Mouse (Mus musculus): ENCODE results near the gene Nphs1. TPM values are rescaled to one million over a fixed set of nuclear protein-coding genes. Genes with fewer than 3 reads are reported as not detected.

The Nphs1 gene
- polyA plus RNA-seq, 1 experiment from 2014 or later: 0.54 TPM

DNA sequence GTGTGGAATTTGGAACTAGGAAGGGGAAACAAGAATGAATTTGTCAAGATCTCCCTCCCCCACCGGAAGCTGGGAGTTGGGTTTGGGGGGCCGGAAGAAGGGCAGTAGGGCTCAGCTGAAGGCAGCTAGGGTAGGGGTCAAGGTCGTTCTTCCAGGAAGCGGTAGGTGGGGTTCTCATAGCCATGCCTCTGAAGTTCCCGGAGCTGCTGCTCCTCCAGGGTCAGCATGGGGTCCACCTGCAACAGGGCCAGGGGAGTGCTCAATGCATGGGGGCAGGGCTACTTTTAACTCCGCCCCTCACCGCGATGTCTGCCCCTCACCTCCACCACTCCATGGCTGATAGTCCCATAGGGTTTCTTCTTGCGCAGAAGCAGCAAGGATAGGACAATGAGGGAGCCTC lies 23.0 kb upstream of the Nphs1 start:
- H3K9ac ChIP-seq: no peak overlapping the region
- H3K27ac ChIP-seq: no peak overlapping the region
- H3K36me3 ChIP-seq (replicated peaks; ENCODE audit: control insufficient read depth, insufficient read depth): peaks cover 74% of the 10 kb centered on the region
- H3K9me3 ChIP-seq (ENCODE audit: control insufficient read depth, low read length): no peaks in the 10 kb centered on the region
- ATAC-seq (ENCODE audit: low FRiP score) (no peak), DNase-seq (ENCODE audit: low spot score) (no peak)
- H3K4me2 ChIP-seq (replicated peaks): no peak overlapping the region
- 38% methylated on average over 9 of the region's 9 CpGs for WGBS
- no peaks in the 10 kb centered on the region for H3K4me1 ChIP-seq (replicated peaks; ENCODE audit: control insufficient read depth, insufficient read depth, low read length)
- no peaks in the 10 kb centered on the region for H3K27me3 ChIP-seq (ENCODE audit: control insufficient read depth, insufficient read depth, low read length)
- no peak overlapping the region for H3K4me3 ChIP-seq (replicated peaks; ENCODE audit: low read length)

DNA sequence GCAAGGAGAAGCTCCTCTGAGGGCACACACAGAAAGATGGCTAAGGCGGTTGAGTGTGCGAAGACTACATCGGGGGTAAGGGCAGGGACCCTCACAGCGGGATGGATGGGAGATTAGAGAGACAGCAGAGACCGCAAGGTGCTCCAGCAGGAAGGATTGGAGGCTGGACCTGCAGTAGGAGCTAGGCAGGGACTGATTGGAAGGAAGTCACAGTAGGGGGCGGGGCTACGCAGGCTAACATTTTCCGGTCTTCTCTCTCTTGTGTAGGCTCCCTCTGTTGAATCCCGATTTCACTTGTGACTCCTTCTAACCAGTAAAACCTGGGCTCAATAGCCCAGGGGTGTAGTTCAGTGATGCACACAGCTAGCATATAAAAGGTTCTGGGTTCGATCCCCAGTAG lies 21.2 kb upstream of the Nphs1 start:
- Histone ChIP-seq H3K9ac (no peak overlapping the region; the same call in 1 of the 2 replicates), H3K27ac (no peak overlapping the region), H3K27me3 (ENCODE audit: control insufficient read depth, insufficient read depth, low read length) (no peaks in the 10 kb centered on the region), H3K36me3 (replicated peaks; ENCODE audit: control insufficient read depth, insufficient read depth) (peaks cover 90% of the 10 kb centered on the region), H3K4me2 (replicated peaks) (no peak overlapping the region), H3K4me1 (replicated peaks; ENCODE audit: control insufficient read depth, insufficient read depth, low read length) (no peaks in the 10 kb centered on the region), H3K9me3 (ENCODE audit: control insufficient read depth, low read length) (no peaks in the 10 kb centered on the region), H3K4me3 (replicated peaks; ENCODE audit: low read length) (no peak overlapping the region)
- no peak for DNase-seq (ENCODE audit: low spot score)
- 22% methylated on average over 10 of the region's 10 CpGs for WGBS
- ATAC-seq (ENCODE audit: low FRiP score): no peak

DNA sequence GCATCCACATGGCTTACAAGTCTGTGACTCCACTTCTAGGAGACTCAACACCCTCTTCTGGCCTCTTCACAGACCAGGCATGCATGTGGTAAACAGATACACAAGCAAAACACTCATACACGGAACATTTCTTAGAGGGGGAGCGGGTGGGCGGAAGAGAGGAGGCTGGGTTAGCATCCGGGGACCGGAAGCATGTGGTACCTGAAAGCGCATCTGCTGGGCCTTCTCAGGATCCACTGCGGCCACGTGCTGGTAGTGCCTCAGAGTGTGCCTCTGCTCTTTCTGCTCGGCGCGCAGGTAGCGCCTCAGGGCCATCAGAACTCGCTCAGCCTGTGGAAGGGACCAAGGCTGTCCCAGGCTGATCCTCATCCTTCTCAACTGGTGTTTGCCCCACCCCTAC lies 18.4 kb upstream of the Nphs1 start:
- WGBS: 80% methylated on average over 13 of the region's 13 CpGs
- Histone ChIP-seq H3K9me3 (ENCODE audit: control insufficient read depth, low read length) (no peaks in the 10 kb centered on the region), H3K36me3 (replicated peaks; ENCODE audit: control insufficient read depth, insufficient read depth) (peaks cover 86% of the 10 kb centered on the region), H3K9ac (no peak overlapping the region), H3K4me2 (replicated peaks) (no peak overlapping the region), H3K27me3 (ENCODE audit: control insufficient read depth, insufficient read depth, low read length) (no peaks in the 10 kb centered on the region), H3K4me1 (replicated peaks; ENCODE audit: control insufficient read depth, insufficient read depth, low read length) (peaks cover 16% of the 10 kb centered on the region; the same call in 1 of the 2 replicates), H3K4me3 (replicated peaks; ENCODE audit: low read length) (no peak overlapping the region), H3K27ac (no peak overlapping the region)
- no peak for DNase-seq (ENCODE audit: low spot score)
- ATAC-seq (ENCODE audit: low FRiP score): no peak

DNA sequence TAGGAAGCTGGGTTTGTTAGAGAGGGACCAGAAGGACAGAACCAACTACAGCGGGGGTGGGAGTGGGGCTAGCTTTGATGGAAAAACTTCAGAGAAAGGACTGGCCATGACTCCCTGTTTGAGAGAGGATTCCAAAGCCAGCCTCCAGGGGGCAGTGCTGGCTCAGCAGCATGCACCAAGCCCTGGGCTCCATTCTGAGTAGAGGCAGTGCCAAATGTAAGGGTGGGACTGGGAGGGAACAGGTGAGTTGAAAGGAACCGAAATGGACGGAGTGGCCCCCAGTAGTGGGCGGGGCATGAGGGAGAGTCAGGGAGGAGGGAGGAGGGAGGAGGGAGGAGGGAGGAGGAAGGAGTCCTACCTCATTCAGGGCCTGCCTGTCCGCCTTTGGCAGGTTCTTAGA lies 17.4 kb upstream of the Nphs1 start:
- Histone ChIP-seq H3K9ac (no peak overlapping the region), H3K27ac (no peak overlapping the region), H3K36me3 (replicated peaks; ENCODE audit: control insufficient read depth, insufficient read depth) (peaks cover 76% of the 10 kb centered on the region), H3K4me1 (replicated peaks; ENCODE audit: control insufficient read depth, insufficient read depth, low read length) (peaks cover 16% of the 10 kb centered on the region; the same call in 1 of the 2 replicates), H3K27me3 (ENCODE audit: control insufficient read depth, insufficient read depth, low read length) (no peaks in the 10 kb centered on the region), H3K9me3 (ENCODE audit: control insufficient read depth, low read length) (no peaks in the 10 kb centered on the region), H3K4me3 (replicated peaks; ENCODE audit: low read length) (no peak overlapping the region), H3K4me2 (replicated peaks) (no peak overlapping the region)
- DNase-seq (ENCODE audit: low spot score) (peak; percentile 72), ATAC-seq (ENCODE audit: low FRiP score) (no peak)
- WGBS: 33% methylated on average over 2 of the region's 5 CpGs

DNA sequence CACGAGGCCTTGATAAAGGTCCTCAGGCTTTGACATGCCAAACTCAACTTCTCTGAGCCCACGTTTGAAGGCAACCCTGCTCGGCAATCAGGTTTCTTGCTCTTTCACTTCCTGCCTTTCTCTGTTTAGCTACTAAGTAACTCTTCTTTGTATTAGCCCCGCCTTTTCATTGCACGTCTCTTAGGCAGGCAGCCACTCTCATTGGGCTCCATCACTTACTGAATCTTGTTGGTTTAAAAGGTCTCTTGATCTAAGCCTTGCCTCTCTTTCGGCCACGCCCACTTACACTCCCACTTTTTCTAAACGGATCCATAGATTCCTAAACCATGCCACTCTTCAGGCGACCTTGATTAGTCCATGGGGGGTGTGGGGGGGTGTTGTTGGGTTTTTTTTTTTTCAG lies 14.4 kb upstream of the Nphs1 start:
- H3K27ac ChIP-seq: peak overlapping the region; percentile 99

DNA sequence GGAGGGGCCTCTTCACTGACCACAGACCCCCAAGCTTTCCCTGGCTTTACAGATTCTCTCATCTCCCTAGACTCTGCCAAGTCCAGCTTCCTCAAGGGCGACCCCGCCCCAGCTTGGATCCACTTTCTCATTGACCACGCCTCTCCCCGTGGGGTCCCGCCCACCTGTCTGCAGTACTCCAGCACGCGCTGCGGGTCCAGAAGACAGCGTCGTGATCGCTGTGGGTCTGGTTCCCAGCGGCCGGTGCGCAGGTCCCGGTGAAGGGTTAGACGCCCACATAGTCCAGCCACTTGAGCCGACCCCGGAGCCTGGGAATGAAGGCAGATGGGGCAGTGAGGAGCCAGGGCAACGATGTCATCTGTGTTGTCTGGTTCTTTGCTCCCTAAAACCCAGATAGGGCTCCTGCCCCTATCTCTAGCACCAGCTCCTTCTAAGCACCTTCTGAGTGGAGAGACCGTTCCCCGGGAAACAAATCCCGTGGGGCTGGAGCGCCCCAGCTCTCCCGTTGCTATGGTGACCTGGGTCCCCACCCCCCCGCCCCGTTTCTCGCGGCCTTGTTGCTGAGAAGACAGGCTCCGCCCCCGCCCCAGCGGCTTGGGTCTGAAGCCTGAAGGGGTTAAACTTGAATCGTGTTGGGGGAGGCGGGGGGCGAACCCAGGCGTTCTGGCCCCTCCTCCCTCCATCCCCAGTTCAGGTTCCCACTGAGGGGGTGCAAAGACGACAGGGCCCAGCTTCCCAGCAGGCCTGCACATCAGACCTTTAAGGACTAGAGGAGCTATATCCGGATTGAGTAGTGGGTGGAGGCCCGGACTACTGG lies 13.8 kb upstream of the Nphs1 start:
- peak overlapping the region; percentile 92 for H3K4me3 ChIP-seq (replicated peaks; ENCODE audit: low read length)
- no peaks in the 10 kb centered on the region for H3K9me3 ChIP-seq (ENCODE audit: control insufficient read depth, low read length)
- peaks cover 40% of the 10 kb centered on the region for H3K36me3 ChIP-seq (replicated peaks; ENCODE audit: control insufficient read depth, insufficient read depth)
- peaks cover 25% of the 10 kb centered on the region; the same call in 1 of the 2 replicates for H3K4me1 ChIP-seq (replicated peaks; ENCODE audit: control insufficient read depth, insufficient read depth, low read length)
- H3K4me2 ChIP-seq (replicated peaks): peak overlapping the region; percentile 82
- ATAC-seq (ENCODE audit: low FRiP score) (peak; percentile 68), DNase-seq (ENCODE audit: low spot score) (peak; percentile 78)
- H3K27me3 ChIP-seq (ENCODE audit: control insufficient read depth, insufficient read depth, low read length): no peaks in the 10 kb centered on the region
- under 1% methylated on average over 38 of the region's 38 CpGs for WGBS
- H3K9ac ChIP-seq: peak overlapping the region; percentile 98
- peak overlapping the region; percentile 99 for H3K27ac ChIP-seq

More for the DNA sequence above, 14.4 kb upstream of the Nphs1 start:
- no peaks in the 10 kb centered on the region for H3K9me3 ChIP-seq (ENCODE audit: control insufficient read depth, low read length)
- H3K4me3 ChIP-seq (replicated peaks; ENCODE audit: low read length): peak overlapping the region; percentile 92
- peaks cover 47% of the 10 kb centered on the region for H3K36me3 ChIP-seq (replicated peaks; ENCODE audit: control insufficient read depth, insufficient read depth)
- peaks cover 25% of the 10 kb centered on the region; the same call in 1 of the 2 replicates for H3K4me1 ChIP-seq (replicated peaks; ENCODE audit: control insufficient read depth, insufficient read depth, low read length)
- whole genome bisulfite sequencing: 17% methylated on average over 9 of the region's 9 CpGs
- no peaks in the 10 kb centered on the region for H3K27me3 ChIP-seq (ENCODE audit: control insufficient read depth, insufficient read depth, low read length)
- peak overlapping the region; percentile 82 for H3K4me2 ChIP-seq (replicated peaks)
- DNase-seq (ENCODE audit: low spot score) (no peak), ATAC-seq (ENCODE audit: low FRiP score) (no peak)
- H3K9ac ChIP-seq: peak overlapping the region; percentile 98; the same call in 1 of the 2 replicates

DNA sequence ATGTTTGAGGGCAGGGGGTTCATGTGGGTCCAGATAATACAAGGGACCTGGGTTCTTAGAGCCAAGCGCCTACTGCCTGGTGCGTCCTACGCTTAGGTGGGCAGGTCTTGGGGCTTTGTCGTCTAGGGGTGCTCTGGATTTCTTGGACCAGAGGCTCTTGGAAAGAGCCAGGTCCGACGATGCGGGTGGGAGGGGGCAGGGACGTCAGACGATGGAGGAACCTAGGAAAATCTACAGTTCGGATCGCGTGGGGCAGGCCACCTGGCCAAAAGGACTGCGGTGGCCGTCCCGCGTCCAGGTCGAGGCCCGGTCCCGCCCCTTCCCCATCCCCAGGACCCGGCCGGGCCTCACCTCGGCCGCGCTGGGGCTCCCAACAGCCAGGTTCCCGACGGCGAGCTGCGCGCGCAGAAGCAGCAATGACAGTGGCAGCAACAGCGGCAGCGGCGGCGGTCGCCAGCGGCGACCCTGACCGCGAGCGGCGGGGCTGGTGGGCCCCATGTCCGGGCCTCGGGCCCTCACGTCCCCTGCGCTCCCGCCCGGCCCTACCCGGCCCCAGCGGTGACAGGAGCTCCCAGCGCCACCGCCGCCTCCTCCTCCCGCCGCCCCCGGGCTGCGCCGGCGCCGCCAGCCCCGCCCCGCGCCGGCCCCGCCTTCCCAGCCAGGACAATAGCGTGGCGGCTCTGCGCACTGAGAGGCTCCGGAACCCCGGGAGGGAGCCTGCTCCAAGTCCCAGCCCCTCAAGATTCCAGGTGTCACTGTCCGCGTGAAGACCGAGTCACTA lies 13.0 kb upstream of the Nphs1 start, which contains the start of gene Aplp1:
Gene Aplp1, minus strand, starts transcription at position 565 of the 781 bp plus-strand sequence.
- Histone ChIP-seq H3K36me3 (replicated peaks; ENCODE audit: control insufficient read depth, insufficient read depth) (peaks cover 32% of the 10 kb centered on the region), H3K27me3 (ENCODE audit: control insufficient read depth, insufficient read depth, low read length) (no peaks in the 10 kb centered on the region)
- WGBS: under 1% methylated on average over 53 of the region's 72 CpGs

DNA sequence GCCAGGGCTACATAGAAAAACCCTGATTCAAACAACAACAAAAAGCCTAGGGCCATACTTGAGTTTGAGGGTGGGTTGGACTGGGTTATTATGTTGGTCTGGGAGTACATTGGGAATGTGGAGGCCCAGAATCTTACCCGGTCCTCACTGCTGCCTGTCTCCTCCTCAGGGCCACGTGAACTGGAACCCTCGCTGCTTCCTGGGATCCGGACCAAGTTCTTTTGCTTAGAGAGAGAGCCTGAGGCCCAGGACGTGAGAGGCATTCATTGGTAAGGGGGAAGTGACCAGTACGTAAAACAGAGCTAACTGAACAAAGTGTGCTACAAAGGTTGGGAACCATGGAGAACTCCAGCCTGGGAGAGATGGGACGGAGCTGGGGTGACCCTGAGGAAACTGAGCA lies 7.9 kb upstream of the Nphs1 start:
- no peak overlapping the region for H3K27ac ChIP-seq
- no peaks in the 10 kb centered on the region for H3K36me3 ChIP-seq (replicated peaks; ENCODE audit: control insufficient read depth, insufficient read depth)
- H3K4me2 ChIP-seq (replicated peaks): no peak overlapping the region
- no peak overlapping the region for H3K4me3 ChIP-seq (replicated peaks; ENCODE audit: low read length)
- H3K9me3 ChIP-seq (ENCODE audit: control insufficient read depth, low read length): no peaks in the 10 kb centered on the region
- peaks cover 31% of the 10 kb centered on the region for H3K27me3 ChIP-seq (ENCODE audit: control insufficient read depth, insufficient read depth, low read length)
- H3K4me1 ChIP-seq (replicated peaks; ENCODE audit: control insufficient read depth, insufficient read depth, low read length): peaks cover 9% of the 10 kb centered on the region; the same call in 1 of the 2 replicates
- WGBS: 80% methylated on average over 7 of the region's 7 CpGs
- DNase-seq (ENCODE audit: low spot score) (no peak), ATAC-seq (ENCODE audit: low FRiP score) (no peak)
- no peak overlapping the region for H3K9ac ChIP-seq

More for the DNA sequence above, 13.0 kb upstream of the Nphs1 start, which contains the start of gene Aplp1:
- H3K9ac ChIP-seq: peak within 1 kb of the TSS; percentile 98
- ATAC-seq (ENCODE audit: low FRiP score): peak; percentile 84
- no peaks in the 10 kb centered on the region for H3K9me3 ChIP-seq (ENCODE audit: control insufficient read depth, low read length)
- H3K4me1 ChIP-seq (replicated peaks; ENCODE audit: control insufficient read depth, insufficient read depth, low read length): peaks cover 25% of the 10 kb centered on the region; the same call in 1 of the 2 replicates
- peak within 1 kb of the TSS; percentile 92 for H3K4me3 ChIP-seq (replicated peaks; ENCODE audit: low read length)
- H3K27ac ChIP-seq: peak within 1 kb of the TSS; percentile 99
- peak; percentile 82 for DNase-seq (ENCODE audit: low spot score)
- H3K4me2 ChIP-seq (replicated peaks): peak within 1 kb of the TSS; percentile 82

DNA sequence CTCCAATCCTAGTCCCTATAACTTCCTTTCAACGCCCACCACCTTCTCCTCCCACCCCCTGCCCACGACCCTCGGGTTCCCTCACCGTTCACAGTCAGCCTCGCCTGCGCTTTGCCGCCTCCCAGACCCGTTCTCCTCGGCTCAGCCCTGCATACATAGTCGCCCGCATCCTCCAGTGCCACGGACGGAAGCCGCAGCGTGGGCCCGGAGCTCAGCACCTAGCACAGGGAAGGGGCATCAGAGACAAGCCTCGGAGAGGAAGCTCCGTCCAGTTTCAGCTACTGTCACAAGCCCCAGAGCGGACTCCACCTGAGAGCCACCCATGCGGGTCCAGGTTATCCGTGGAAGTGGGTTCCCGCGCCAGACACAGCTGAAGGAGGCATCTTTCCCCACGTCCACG lies 4.8 kb upstream of the Nphs1 start:
- Histone ChIP-seq H3K4me3 (replicated peaks; ENCODE audit: low read length) (peak overlapping the region; percentile 17), H3K27ac (no peak overlapping the region), H3K9ac (no peak overlapping the region; the same call in 1 of the 2 replicates), H3K4me2 (replicated peaks) (peak overlapping the region; percentile 40), H3K9me3 (ENCODE audit: control insufficient read depth, low read length) (no peaks in the 10 kb centered on the region), H3K4me1 (replicated peaks; ENCODE audit: control insufficient read depth, insufficient read depth, low read length) (peaks cover 21% of the 10 kb centered on the region), H3K27me3 (ENCODE audit: control insufficient read depth, insufficient read depth, low read length) (peaks cover 57% of the 10 kb centered on the region), H3K36me3 (replicated peaks; ENCODE audit: control insufficient read depth, insufficient read depth) (no peaks in the 10 kb centered on the region)
- 15% methylated on average over 25 of the region's 25 CpGs for WGBS
- DNase-seq (ENCODE audit: low spot score) (no peak), ATAC-seq (ENCODE audit: low FRiP score) (no peak)
